Comparison of ENCODE assay signal across 8 mouse cellular contexts in genomic region chrX:102476784-102477183, GRCm38 (mm10). TPM values are rescaled to one million over a fixed set of nuclear protein-coding genes. Genes with fewer than 3 reads are reported as not detected.
DNase-seq lines count a peak whose midpoint lies in the region; ATAC-seq and TF ChIP-seq lines count a peak whose summit lies in the region.

No protein-coding gene starts in this region.

- no peak for TF ChIP-seq EP300 in heart, postnatal 0 days (IDR thresholded peaks at IDR 0.05; ENCODE audit: low read depth)

- H3K4me3 ChIP-seq in heart, postnatal 0 days (ENCODE audit: low read depth, low read length), result no peak overlapping the region
- no peak overlapping the region for H3K4me3 ChIP-seq in heart, embryonic 11.5 days (ENCODE audit: low read depth, low read length)
- no peak overlapping the region for H3K4me3 ChIP-seq in midbrain, postnatal 0 days (ENCODE audit: low read depth, low read length)

- H3K4me1 ChIP-seq in heart, postnatal 0 days (ENCODE audit: control insufficient read depth, insufficient read depth), result no peaks in the 10 kb centered on the region
- no peaks in the 10 kb centered on the region for H3K4me1 ChIP-seq in heart, embryonic 11.5 days (ENCODE audit: control insufficient read depth, insufficient read depth, low read length)
- no peaks in the 10 kb centered on the region for H3K4me1 ChIP-seq in midbrain, postnatal 0 days (ENCODE audit: insufficient read depth, low read length)

- H3K9ac ChIP-seq in heart, postnatal 0 days (replicated peaks; ENCODE audit: low read depth, low read length), result no peak overlapping the region
- no peak overlapping the region for H3K9ac ChIP-seq in heart, embryonic 11.5 days (ENCODE audit: low read depth, low read length)
- H3K9ac ChIP-seq in midbrain, postnatal 0 days (replicated peaks; ENCODE audit: low read length, poor library complexity, severe bottlenecking), result no peak overlapping the region

- intact Hi-C loops in heart, postnatal 10 days (cut with DNase I), result loop anchor here (2.0 kb wide), 1 partner anchor 224 kb away; the partner anchor contains the start of gene Cited1

- no peaks in the 10 kb centered on the region for H3K9me3 ChIP-seq in heart, postnatal 0 days (replicated peaks; ENCODE audit: control insufficient read depth, low read length)
- no peaks in the 10 kb centered on the region for H3K9me3 ChIP-seq in heart, embryonic 11.5 days (replicated peaks; ENCODE audit: control insufficient read depth, low read length)
- no peaks in the 10 kb centered on the region for H3K9me3 ChIP-seq in midbrain, postnatal 0 days (ENCODE audit: low read length)

- ATAC-seq in heart, postnatal 0 days (ENCODE audit: insufficient read depth, low read depth), result no peak; the same call in 1 of the 2 replicates
- ATAC-seq in heart, embryonic 11.5 days (replicated peaks; ENCODE audit: insufficient number of reproducible peaks, low FRiP score, low TSS enrichment), result no peak
- ATAC-seq in common myeloid progenitor, adult 5-6 weeks (replicated peaks; ENCODE audit: low read depth, poor library complexity, severe bottlenecking), result peak; percentile 56; the same call in 1 of the 2 replicates
- ATAC-seq in midbrain, postnatal 0 days (ENCODE audit: low FRiP score), result peak; percentile 72; the same call in 1 of the 2 replicates

- H3K36me3 ChIP-seq in heart, postnatal 0 days (replicated peaks; ENCODE audit: control insufficient read depth, insufficient read depth, low read length), result no peaks in the 10 kb centered on the region
- no peaks in the 10 kb centered on the region for H3K36me3 ChIP-seq in heart, embryonic 11.5 days (ENCODE audit: control insufficient read depth, insufficient read depth, low read length)
- no peaks in the 10 kb centered on the region for H3K36me3 ChIP-seq in midbrain, postnatal 0 days (ENCODE audit: insufficient read depth, low read length)

- no peak overlapping the region for H3K27ac ChIP-seq in heart, postnatal 0 days (ENCODE audit: low read depth)
- H3K27ac ChIP-seq in heart, embryonic 11.5 days (ENCODE audit: low read depth, low read length), result no peak overlapping the region
- H3K27ac ChIP-seq in midbrain, postnatal 0 days (ENCODE audit: low read depth, low read length), result no peak overlapping the region

- H3K27me3 ChIP-seq in heart, postnatal 0 days (ENCODE audit: control insufficient read depth, insufficient read depth, low read length), result no peaks in the 10 kb centered on the region
- H3K27me3 ChIP-seq in heart, embryonic 11.5 days (ENCODE audit: control insufficient read depth, insufficient read depth, low read length), result no peaks in the 10 kb centered on the region
- no peaks in the 10 kb centered on the region; the same call in 1 of the 2 replicates for H3K27me3 ChIP-seq in midbrain, postnatal 0 days (ENCODE audit: insufficient read depth, low read length)

- H3K4me2 ChIP-seq in heart, postnatal 0 days (ENCODE audit: low read depth, low read length), result no peak overlapping the region
- H3K4me2 ChIP-seq in heart, embryonic 11.5 days, result no peak overlapping the region
- H3K4me2 ChIP-seq in midbrain, postnatal 0 days (ENCODE audit: low read depth, low read length, poor library complexity, severe bottlenecking), result no peak overlapping the region

- peak; percentile 23 for DNase-seq in heart, postnatal 0 days (ENCODE audit: low spot score)
- peak; percentile 37 for DNase-seq in T-cell, adult 2 months (ENCODE audit: low spot score)
- DNase-seq in heart, postnatal 10 days, result peak; percentile 77 to 79
- DNase-seq in left cerebral cortex, adult 8-10 months (ENCODE audit: low spot score in 2 of 2), result peak; percentile 17 to 57
- DNase-seq in midbrain, postnatal 0 days (ENCODE audit: low spot score), result peak; percentile 69
- peak; percentile 11 for DNase-seq in testis, postnatal 14 days (ENCODE audit: low spot score)

- peak; percentile 71 for TF ChIP-seq CTCF in heart, postnatal 0 days (IDR thresholded peaks at IDR 0.05; ENCODE audit: low read depth)
- peak; percentile 81 for TF ChIP-seq CTCF in midbrain, postnatal 0 days (IDR thresholded peaks at IDR 0.05)

- 30% methylated on average over 3 of the region's 3 CpGs for WGBS in heart, postnatal 0 days
- 35% methylated on average over 3 of the region's 3 CpGs for WGBS in heart, embryonic 11.5 days (ENCODE audit: insufficient replicate concordance)
- 34% methylated on average over 3 of the region's 3 CpGs for WGBS in midbrain, postnatal 0 days

RNA-seq across cellular contexts. Expression of gene Hdac8, which starts 28.4 kb away (rescaled TPM):
- 0.38 and 9.0 TPM in 2 replicates for total RNA-seq in heart, postnatal 0 days (2014; rRNA removed; ENCODE audit: low replicate concordance)
- 3.6 and 4.0 TPM in 2 replicates for polyA plus RNA-seq in heart, postnatal 0 days (2015; fragmentation: Nextera tagmentation; extraction: Ambion mirVana)
- 2.2 and 2.8 TPM in 2 replicates for polyA plus RNA-seq in heart, embryonic 11.5 days (2014; fragmentation: Nextera tagmentation; extraction: Ambion mirVana)
- 10.2 and 14.5 TPM in 2 replicates for total RNA-seq in common myeloid progenitor, adult 5-6 weeks (2017)
- total RNA-seq in heart, postnatal 10 days (2021), result 1 to 10 TPM; 5.2 TPM
- total RNA-seq in left cerebral cortex, adult 8-10 months (2022), result 10 to 100 TPM; 14.0 to 17.1 (median 15.5) TPM
- 8.7 and 15.5 TPM in 2 replicates for total RNA-seq in midbrain, postnatal 0 days (2014; rRNA removed)
- polyA plus RNA-seq in midbrain, postnatal 0 days (2015; fragmentation: Nextera tagmentation; extraction: Ambion mirVana), result 9.1 and 9.2 TPM in 2 replicates

Comparison
In these comparisons a context has a peak if more than half of its experiments do, and no peak if none do; other contexts are left out.
1. ATAC-seq: peak in common myeloid progenitor, adult 5-6 weeks (single experiment) and midbrain, postnatal 0 days (single experiment); none in heart, postnatal 0 days (single experiment) and heart, embryonic 11.5 days (single experiment).
2. DNase-seq: peak in every context shown above with its lines; median percentile 78 in heart, postnatal 10 days; 69 in midbrain, postnatal 0 days; 37 in T-cell, adult 2 months; 37 in left cerebral cortex, adult 8-10 months; 23 in heart, postnatal 0 days; 11 in testis, postnatal 14 days.